Mouse (Mus musculus) hindbrain, postnatal 0 days (tissue): ENCODE data around the gene Rfx4. TPM values are rescaled to one million over a fixed set of nuclear protein-coding genes. Genes with fewer than 3 reads are reported as not detected.

ENCODE experiments used
- ATAC-seq: fragments of 200-750 bp; cut with Nextera tagmentation; 2 replicates; pipeline ENCODE4 v1.8.0; 2017; ENCODE audit warnings: mild to moderate bottlenecking, moderate TSS enrichment, moderate library complexity
- DNase-seq: peaks from one replicate; pipeline ENCODE4 v3.0.0-alpha.2; 2015; ENCODE audit warnings: low spot score
- H3K27ac ChIP-seq: fragments of 300-500 bp; sonication (generic); 2 replicates; pipeline ENCODE4 v1.5.1; 2014; ENCODE audit warnings: mild to moderate bottlenecking
- H3K27me3 ChIP-seq: fragments of 300-500 bp; sonication (generic); 2 replicates; pipeline ENCODE4 v1.6.1; 2014; ENCODE audit warnings: low read length, mixed read lengths; ENCODE audit not compliant: insufficient read depth
- H3K36me3 ChIP-seq: fragments of 300-500 bp; sonication (generic); 2 replicates; pipeline ENCODE4 v1.6.1; 2014; ENCODE audit warnings: low read length, mixed read lengths; ENCODE audit not compliant: insufficient read depth
- H3K4me1 ChIP-seq: fragments of 300-500 bp; sonication (generic); 2 replicates; pipeline ENCODE4 v1.6.1; 2014; ENCODE audit warnings: antibody characterized with exemption, low read length, mixed read lengths; ENCODE audit not compliant: insufficient read depth
- H3K4me2 ChIP-seq: fragments of 300-500 bp; sonication (generic); 2 replicates; pipeline ENCODE4 v1.6.1; 2014; ENCODE audit warnings: low read depth, mild to moderate bottlenecking, low read length, moderate library complexity, mixed read lengths
- H3K4me3 ChIP-seq: fragments of 300-500 bp; sonication (generic); 2 replicates; pipeline ENCODE4 v1.5.1; 2014; ENCODE audit warnings: low read length
- H3K9ac ChIP-seq: fragments of 300-500 bp; sonication (generic); replicated peaks from 2 replicates; pipeline ENCODE4 v1.6.1; 2014; ENCODE audit warnings: mild to moderate bottlenecking, low read length, moderate library complexity, mixed read lengths
- H3K9me3 ChIP-seq: fragments of 300-500 bp; sonication (generic); 2 replicates; pipeline ENCODE4 v1.6.1; 2016; ENCODE audit warnings: low read length, mixed read lengths
- CTCF ChIP-seq: IDR thresholded peaks from 2 replicates; pipeline ENCODE4 v1.5.1; 2016; ENCODE audit warnings: antibody characterized with exemption, control low read depth, low read depth
- WGBS: fragments of 180-500 bp; shearing (Covaris S2); extraction: QIAGEN DNeasy Blood & Tissue Kit; methylation state at CpG from one replicate; pipeline ENCODE4 v1.1.7; 2014; 5-methylcytosine and 5-hydroxymethylcytosine counted together
- polyA plus RNA-seq: library from polyadenylated mRNA; unstranded; fragments of >200 nt; fragmentation: Nextera tagmentation; extraction: Ambion mirVana; gene quantifications from 2 replicates; pipeline ENCODE4 v1.2.1, GENCODE M21; 2015
- total RNA-seq: library from RNA; depleted of rRNA; stranded (reverse); fragments of >200 nt; gene quantifications from 2 replicates; pipeline ENCODE4 v1.2.3, GENCODE M21; 2014

The Rfx4 gene
- total and polyA plus RNA-seq, 2 experiments from 2014 or later = 16.1 to 16.7 TPM

- ATAC-seq = no peak
- Histone ChIP-seq H3K36me3 (no peaks in the 10 kb centered on the region), H3K9me3 (no peaks in the 10 kb centered on the region), H3K9ac (no peak overlapping the region), H3K4me3 (no peak overlapping the region), H3K4me2 (no peak overlapping the region), H3K27me3 (no peaks in the 10 kb centered on the region), H3K4me1 (0 out of 2 replicates have a peak, but pooled peaks cover 3% of the 10 kb centered on the region), H3K27ac (no peak overlapping the region)
- WGBS = 69% methylated on average over 4 of the region's 4 CpGs
- no peak for TF ChIP-seq CTCF
- no peak for DNase-seq
Measured at GRCm38 (mm10) chr10:84785339-84785738, 29.5 kb downstream of the Rfx4 start.

GRCm38 (mm10) chr10:84790323-84790722 lies 34.5 kb downstream of the Rfx4 start:
- no peak for ATAC-seq
- Histone ChIP-seq H3K27ac (no peak overlapping the region), H3K9ac (no peak overlapping the region), H3K4me2 (no peak overlapping the region), H3K9me3 (no peaks in the 10 kb centered on the region), H3K4me3 (no peak overlapping the region), H3K36me3 (no peaks in the 10 kb centered on the region), H3K4me1 (peaks cover 1% of the 10 kb centered on the region; the same call in 1 of the 2 replicates), H3K27me3 (no peaks in the 10 kb centered on the region)
- WGBS = 79% methylated on average over 8 of the region's 8 CpGs
- no peak for TF ChIP-seq CTCF
- DNase-seq = no peak

GRCm38 (mm10) chr10:84791181-84791580 lies 35.3 kb downstream of the Rfx4 start:
- Histone ChIP-seq H3K4me3 (no peak overlapping the region), H3K36me3 (no peaks in the 10 kb centered on the region), H3K4me1 (no peaks in the 10 kb centered on the region; the same call in 1 of the 2 replicates), H3K27me3 (no peaks in the 10 kb centered on the region), H3K9ac (no peak overlapping the region), H3K4me2 (no peak overlapping the region), H3K9me3 (no peaks in the 10 kb centered on the region), H3K27ac (no peak overlapping the region)
- ATAC-seq (0 out of 2 replicates have a peak, but pooled peaks have one; percentile 49), DNase-seq (peak; percentile 50)
- WGBS = 50% methylated on average over 3 of the region's 3 CpGs
- no peak for TF ChIP-seq CTCF

DNA sequence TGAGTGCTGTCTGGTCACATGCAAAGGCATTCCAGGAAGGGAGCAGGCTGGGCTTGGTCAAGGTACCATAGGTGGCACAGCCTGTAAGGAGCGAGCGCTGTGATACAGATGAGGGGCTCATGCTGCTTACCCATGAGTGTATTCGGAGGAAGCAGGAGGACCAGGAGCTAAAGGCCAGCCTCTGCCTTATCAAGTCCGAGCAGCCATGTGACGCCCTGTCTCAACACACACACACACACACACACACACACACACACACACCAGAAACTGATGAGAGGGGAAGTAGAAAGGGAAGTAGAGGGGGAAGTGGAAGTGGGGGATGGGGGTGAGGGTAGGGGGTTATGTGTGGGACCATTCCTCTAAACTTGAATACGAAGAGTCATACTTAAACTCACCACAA lies 45.7 kb downstream of the Rfx4 start:
- DNase-seq (no peak), ATAC-seq (no peak)
- H3K36me3 ChIP-seq = no peaks in the 10 kb centered on the region
- no peak overlapping the region for H3K9ac ChIP-seq
- no peak for TF ChIP-seq CTCF
- H3K4me2 ChIP-seq = no peak overlapping the region
- no peak overlapping the region for H3K27ac ChIP-seq
- no peak overlapping the region for H3K4me3 ChIP-seq
- H3K27me3 ChIP-seq = no peaks in the 10 kb centered on the region
- H3K9me3 ChIP-seq = no peaks in the 10 kb centered on the region
- peaks cover 4% of the 10 kb centered on the region; the same call in 1 of the 2 replicates for H3K4me1 ChIP-seq
- WGBS = 83% methylated on average over 6 of the region's 6 CpGs

GRCm38 (mm10) chr10:84803216-84803844 lies 47.5 kb downstream of the Rfx4 start:
- 35% methylated on average over 13 of the region's 13 CpGs for WGBS
- no peak overlapping the region for H3K4me2 ChIP-seq

GRCm38 (mm10) chr10:84805576-84805975 lies 49.7 kb downstream of the Rfx4 start:
- Histone ChIP-seq H3K27ac (no peak overlapping the region), H3K4me2 (no peak overlapping the region), H3K27me3 (no peaks in the 10 kb centered on the region), H3K4me3 (no peak overlapping the region), H3K36me3 (no peaks in the 10 kb centered on the region), H3K9me3 (no peaks in the 10 kb centered on the region), H3K4me1 (peaks cover 4% of the 10 kb centered on the region; the same call in 1 of the 2 replicates), H3K9ac (no peak overlapping the region)
- DNase-seq (no peak), ATAC-seq (no peak)
- WGBS = 64% methylated on average over 3 of the region's 3 CpGs
- no peak for TF ChIP-seq CTCF

More at GRCm38 (mm10) chr10:84803216-84803844, 47.5 kb downstream of the Rfx4 start:
- Histone ChIP-seq H3K4me3 (no peak overlapping the region), H3K36me3 (no peaks in the 10 kb centered on the region), H3K27me3 (no peaks in the 10 kb centered on the region), H3K9ac (no peak overlapping the region), H3K27ac (peak overlapping the region; percentile 64), H3K9me3 (no peaks in the 10 kb centered on the region), H3K4me1 (peaks cover 4% of the 10 kb centered on the region; the same call in 1 of the 2 replicates)
- ATAC-seq = peak; percentile 77
- DNase-seq = peak; percentile 63
- no peak for TF ChIP-seq CTCF

DNA sequence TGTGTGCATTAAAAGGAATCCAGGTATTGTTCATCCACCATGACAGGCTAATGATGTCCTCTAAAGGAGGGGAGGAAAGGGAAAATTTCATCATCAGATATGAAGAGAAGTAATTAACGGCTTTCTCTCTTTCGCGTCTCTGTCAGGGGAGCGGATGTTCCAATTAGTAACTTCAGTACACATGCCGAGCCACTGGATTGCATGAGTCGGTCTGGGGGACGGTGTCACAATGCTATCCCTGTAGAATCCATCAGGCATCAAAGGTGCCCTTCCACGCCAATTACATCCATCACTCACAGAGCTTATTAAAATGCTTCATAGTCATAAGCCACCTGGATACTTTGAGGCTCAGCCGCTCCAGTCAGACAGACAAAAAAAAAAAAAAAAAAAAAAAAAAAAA lies 51.3 kb downstream of the Rfx4 start:
- no peak overlapping the region for H3K27ac ChIP-seq
- DNase-seq (peak; percentile 40), ATAC-seq (no peak)
- no peak overlapping the region for H3K4me2 ChIP-seq
- no peaks in the 10 kb centered on the region for H3K9me3 ChIP-seq
- no peak overlapping the region for H3K9ac ChIP-seq
- H3K4me1 ChIP-seq = peaks cover 4% of the 10 kb centered on the region; the same call in 1 of the 2 replicates
- no peaks in the 10 kb centered on the region for H3K36me3 ChIP-seq
- no peaks in the 10 kb centered on the region for H3K27me3 ChIP-seq
- WGBS = 45% methylated on average over 9 of the region's 9 CpGs
- H3K4me3 ChIP-seq = no peak overlapping the region
- no peak for TF ChIP-seq CTCF
